Mouse (Mus musculus) lung, postnatal 0 days (tissue): ENCODE data around the gene Arl5c.

ENCODE experiments used
- CTCF ChIP-seq: IDR thresholded peaks from 2 replicates; pipeline ENCODE4 v1.5.1; 2016; ENCODE audit warnings: antibody characterized with exemption, mild to moderate bottlenecking
- EP300 ChIP-seq: IDR thresholded peaks from 2 replicates; pipeline ENCODE4 v1.6.1; 2016; ENCODE audit warnings: antibody characterized with exemption, mild to moderate bottlenecking, control low read depth

DNA sequence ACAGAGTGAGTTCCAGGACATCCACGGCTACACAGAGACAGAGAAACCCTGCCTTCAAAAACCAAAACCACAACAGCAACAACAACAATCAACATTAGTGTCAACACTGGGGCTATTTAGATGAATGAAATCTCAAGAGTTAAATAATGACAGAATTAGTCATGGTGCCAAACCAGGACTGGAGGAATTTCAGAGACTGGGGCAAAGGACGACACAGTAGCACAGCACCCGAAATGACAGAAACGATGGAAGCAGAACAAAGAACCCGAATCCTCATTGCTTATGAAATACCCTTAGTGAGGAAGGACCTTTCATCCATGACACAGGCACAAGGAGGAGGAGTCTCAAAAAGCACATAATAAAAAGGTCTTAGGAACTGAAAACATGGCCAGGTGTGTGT, 21.8 kb downstream of the Arl5c start:
- TF ChIP-seq CTCF (no peak), EP300 (no peak)
